Mouse (Mus musculus): Measurements from ENCODE around the gene Aqp3. TPM values are rescaled to one million over a fixed set of nuclear protein-coding genes. Genes with fewer than 3 reads are reported as not detected.

Aqp3 gene
- polyA plus RNA-seq, 1 experiment from 2014 or later: 12.8 TPM

GRCm38 (mm10) chr4:41133529-41134291, 35.7 kb upstream of the Aqp3 start:
- H3K27ac ChIP-seq (ENCODE audit: low read depth, low read length): no peak overlapping the region; the same call in 1 of the 2 replicates
- no peak overlapping the region; the same call in 1 of the 2 replicates for H3K9ac ChIP-seq (ENCODE audit: low read depth, low read length)
- no peak overlapping the region for H3K4me3 ChIP-seq (ENCODE audit: low read length)
- no peak overlapping the region for H3K4me2 ChIP-seq (replicated peaks; ENCODE audit: low read depth, low read length)
- WGBS: 67% methylated on average over 6 of the region's 6 CpGs
- H3K4me1 ChIP-seq (ENCODE audit: control insufficient read depth, insufficient read depth, low read length): peaks cover 17% of the 10 kb centered on the region
- peaks cover 4% of the 10 kb centered on the region; the same call in 1 of the 2 replicates for H3K36me3 ChIP-seq (ENCODE audit: control insufficient read depth, insufficient read depth, low read length)
- ATAC-seq (ENCODE audit: low FRiP score, low TSS enrichment): no peak
- no peaks in the 10 kb centered on the region for H3K9me3 ChIP-seq (ENCODE audit: control insufficient read depth, low read length)
- no peaks in the 10 kb centered on the region for H3K27me3 ChIP-seq (ENCODE audit: control insufficient read depth, insufficient read depth, low read length)

- Histone ChIP-seq H3K4me1 (ENCODE audit: control insufficient read depth, insufficient read depth, low read length) (peaks cover 11% of the 10 kb centered on the region; the same call in 1 of the 2 replicates), H3K27me3 (ENCODE audit: control insufficient read depth, insufficient read depth, low read length) (no peaks in the 10 kb centered on the region), H3K4me2 (replicated peaks; ENCODE audit: low read depth, low read length) (no peak overlapping the region), H3K4me3 (ENCODE audit: low read length) (no peak overlapping the region), H3K36me3 (ENCODE audit: control insufficient read depth, insufficient read depth, low read length) (no peaks in the 10 kb centered on the region), H3K27ac (ENCODE audit: low read depth, low read length) (no peak overlapping the region), H3K9ac (ENCODE audit: low read depth, low read length) (no peak overlapping the region), H3K9me3 (ENCODE audit: control insufficient read depth, low read length) (no peaks in the 10 kb centered on the region)
- ATAC-seq (ENCODE audit: low FRiP score, low TSS enrichment): no peak
- 84% methylated on average over 6 of the region's 6 CpGs for WGBS
Measured at GRCm38 (mm10) chr4:41132471-41132870, 34.5 kb upstream of the Aqp3 start.

DNA sequence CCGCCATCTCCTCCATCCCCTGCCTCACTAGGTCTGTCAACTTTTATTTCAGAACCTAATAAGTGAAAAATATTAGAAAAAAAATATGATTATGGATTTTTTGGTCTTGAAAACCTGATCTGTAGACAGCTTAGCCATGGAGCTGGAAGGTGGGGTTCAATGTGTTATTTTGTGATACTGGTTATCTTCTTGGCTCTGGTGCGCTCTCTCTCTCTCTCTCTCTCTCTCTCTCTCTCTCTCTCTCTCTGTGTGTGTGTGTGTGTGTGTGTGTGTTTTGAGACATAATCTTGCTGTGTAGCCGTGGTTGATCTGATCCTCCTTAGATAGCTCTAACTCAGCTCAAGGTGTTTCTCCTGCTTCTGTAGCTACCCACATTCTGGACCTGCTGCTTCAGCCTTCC, 31.9 kb upstream of the Aqp3 start:
- Histone ChIP-seq H3K4me2 (replicated peaks; ENCODE audit: low read depth, low read length) (no peak overlapping the region), H3K9ac (ENCODE audit: low read depth, low read length) (no peak overlapping the region), H3K27ac (ENCODE audit: low read depth, low read length) (no peak overlapping the region), H3K27me3 (ENCODE audit: control insufficient read depth, insufficient read depth, low read length) (no peaks in the 10 kb centered on the region), H3K4me3 (ENCODE audit: low read length) (no peak overlapping the region), H3K9me3 (ENCODE audit: control insufficient read depth, low read length) (no peaks in the 10 kb centered on the region), H3K4me1 (ENCODE audit: control insufficient read depth, insufficient read depth, low read length) (peaks cover 11% of the 10 kb centered on the region; the same call in 1 of the 2 replicates), H3K36me3 (ENCODE audit: control insufficient read depth, insufficient read depth, low read length) (no peaks in the 10 kb centered on the region)
- no peak for ATAC-seq (ENCODE audit: low FRiP score, low TSS enrichment)
- WGBS: 83% methylated on average over 3 of the region's 3 CpGs

GRCm38 (mm10) chr4:41129406-41129805, 31.4 kb upstream of the Aqp3 start:
- no peak overlapping the region for H3K4me2 ChIP-seq (replicated peaks; ENCODE audit: low read depth, low read length)
- H3K9ac ChIP-seq (ENCODE audit: low read depth, low read length): no peak overlapping the region
- peak; percentile 75 for ATAC-seq (ENCODE audit: low FRiP score, low TSS enrichment)
- H3K9me3 ChIP-seq (ENCODE audit: control insufficient read depth, low read length): no peaks in the 10 kb centered on the region
- H3K27me3 ChIP-seq (ENCODE audit: control insufficient read depth, insufficient read depth, low read length): no peaks in the 10 kb centered on the region
- WGBS: 7% methylated on average over 2 of the region's 2 CpGs
- H3K27ac ChIP-seq (ENCODE audit: low read depth, low read length): no peak overlapping the region
- H3K4me3 ChIP-seq (ENCODE audit: low read length): no peak overlapping the region
- peaks cover 8% of the 10 kb centered on the region; the same call in 1 of the 2 replicates for H3K4me1 ChIP-seq (ENCODE audit: control insufficient read depth, insufficient read depth, low read length)
- no peaks in the 10 kb centered on the region for H3K36me3 ChIP-seq (ENCODE audit: control insufficient read depth, insufficient read depth, low read length)

DNA sequence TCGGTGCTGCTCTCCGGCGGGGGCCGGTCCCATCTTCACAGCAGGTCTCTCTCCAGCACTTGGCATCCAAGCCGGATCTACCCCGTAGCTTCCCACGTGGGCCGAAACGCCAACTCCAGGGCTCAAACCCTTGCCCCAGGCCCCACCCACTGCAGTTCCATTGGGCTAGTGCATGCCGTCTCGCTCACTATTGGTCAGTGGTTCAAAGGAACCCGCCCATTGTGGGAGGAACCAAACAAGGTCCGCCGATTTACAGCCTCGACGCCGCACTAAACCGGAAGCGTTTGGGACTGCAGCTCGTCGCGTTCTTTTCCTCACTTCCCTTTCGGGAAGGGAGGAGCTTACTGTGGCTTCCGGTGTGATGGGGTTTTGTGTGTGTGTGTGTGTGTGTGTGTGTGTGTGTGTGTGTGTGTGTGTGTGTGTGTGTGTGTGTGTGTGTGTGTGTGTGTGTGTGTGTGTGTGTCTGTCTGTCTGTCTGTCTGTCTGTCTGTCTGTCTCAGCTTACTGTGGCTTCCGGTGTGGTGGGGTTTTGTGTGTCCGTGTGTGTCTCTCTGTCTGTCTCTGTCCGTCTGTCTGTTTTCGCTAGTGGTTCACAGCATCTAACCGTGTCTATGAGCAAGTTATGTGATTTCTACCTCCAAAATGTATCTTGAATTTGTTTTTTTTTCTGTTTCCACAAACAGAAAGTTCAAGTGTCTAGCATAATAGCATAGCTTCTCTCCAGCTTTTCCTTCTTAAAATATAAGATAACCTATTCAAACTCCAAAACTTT, 26.4 kb upstream of the Aqp3 start, which contains the start of gene Nol6:
Gene Nol6 (minus strand): TSS at position 276 of the 772 bp plus-strand sequence.
- Histone ChIP-seq H3K9ac (ENCODE audit: low read depth, low read length) (peak within 1 kb of the TSS; percentile 69), H3K27ac (ENCODE audit: low read depth, low read length) (no peak within 1 kb of the TSS), H3K36me3 (ENCODE audit: control insufficient read depth, insufficient read depth, low read length) (peaks cover 37% of the 10 kb centered on the region), H3K4me2 (replicated peaks; ENCODE audit: low read depth, low read length) (peak within 1 kb of the TSS; percentile 82), H3K4me3 (ENCODE audit: low read length) (peak within 1 kb of the TSS; percentile 80), H3K4me1 (ENCODE audit: control insufficient read depth, insufficient read depth, low read length) (peaks cover 8% of the 10 kb centered on the region; the same call in 1 of the 2 replicates), H3K27me3 (ENCODE audit: control insufficient read depth, insufficient read depth, low read length) (no peaks in the 10 kb centered on the region), H3K9me3 (ENCODE audit: control insufficient read depth, low read length) (no peaks in the 10 kb centered on the region)
- ATAC-seq (ENCODE audit: low FRiP score, low TSS enrichment): peak; percentile 100
- WGBS: 2% methylated on average over 29 of the region's 29 CpGs

- Histone ChIP-seq H3K36me3 (ENCODE audit: control insufficient read depth, insufficient read depth, low read length) (peaks cover 91% of the 10 kb centered on the region), H3K27ac (ENCODE audit: low read depth, low read length) (no peak overlapping the region), H3K4me3 (ENCODE audit: low read length) (no peak overlapping the region), H3K9me3 (ENCODE audit: control insufficient read depth, low read length) (no peaks in the 10 kb centered on the region), H3K4me1 (ENCODE audit: control insufficient read depth, insufficient read depth, low read length) (peaks cover 8% of the 10 kb centered on the region; the same call in 1 of the 2 replicates), H3K9ac (ENCODE audit: low read depth, low read length) (no peak overlapping the region), H3K27me3 (ENCODE audit: control insufficient read depth, insufficient read depth, low read length) (no peaks in the 10 kb centered on the region), H3K4me2 (replicated peaks; ENCODE audit: low read depth, low read length) (no peak overlapping the region)
- peak; percentile 33; the same call in 1 of the 2 replicates for ATAC-seq (ENCODE audit: low FRiP score, low TSS enrichment)
- 72% methylated on average over 11 of the region's 11 CpGs for WGBS
Measured at GRCm38 (mm10) chr4:41118706-41119292, 20.8 kb upstream of the Aqp3 start.

- 79% methylated on average over 3 of the region's 3 CpGs for WGBS
- H3K27me3 ChIP-seq (ENCODE audit: control insufficient read depth, insufficient read depth, low read length): no peaks in the 10 kb centered on the region
- no peaks in the 10 kb centered on the region for H3K4me1 ChIP-seq (ENCODE audit: control insufficient read depth, insufficient read depth, low read length)
- H3K36me3 ChIP-seq (ENCODE audit: control insufficient read depth, insufficient read depth, low read length): peaks cover 82% of the 10 kb centered on the region
- H3K9me3 ChIP-seq (ENCODE audit: control insufficient read depth, low read length): no peaks in the 10 kb centered on the region
- no peak for ATAC-seq (ENCODE audit: low FRiP score, low TSS enrichment)
- H3K27ac ChIP-seq (ENCODE audit: low read depth, low read length): no peak overlapping the region
- H3K4me3 ChIP-seq (ENCODE audit: low read length): no peak overlapping the region
- no peak overlapping the region for H3K9ac ChIP-seq (ENCODE audit: low read depth, low read length)
- no peak overlapping the region for H3K4me2 ChIP-seq (replicated peaks; ENCODE audit: low read depth, low read length)
Measured at GRCm38 (mm10) chr4:41116817-41117216, 18.8 kb upstream of the Aqp3 start.

DNA sequence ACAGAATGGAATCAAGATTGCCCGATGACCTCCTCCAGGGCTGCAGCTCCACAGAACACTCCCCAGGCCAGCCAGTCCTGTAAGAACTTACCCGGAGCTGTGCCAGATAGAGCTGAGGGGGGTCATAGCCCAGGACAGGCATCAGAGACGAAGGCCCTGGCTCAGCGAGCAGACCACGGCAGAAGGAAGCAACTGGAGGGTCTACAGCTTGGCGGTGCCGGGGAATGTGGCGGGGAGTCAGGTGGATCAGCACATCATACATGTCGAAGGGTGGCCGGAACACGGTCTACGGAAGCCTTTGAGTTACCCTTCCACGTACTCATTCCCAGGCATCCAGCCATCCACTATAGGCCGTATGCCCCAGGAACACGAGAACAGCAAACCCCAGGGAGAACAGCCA, 17.8 kb upstream of the Aqp3 start:
- Histone ChIP-seq H3K27ac (ENCODE audit: low read depth, low read length) (no peak overlapping the region), H3K36me3 (ENCODE audit: control insufficient read depth, insufficient read depth, low read length) (peaks cover 72% of the 10 kb centered on the region), H3K4me3 (ENCODE audit: low read length) (no peak overlapping the region), H3K9me3 (ENCODE audit: control insufficient read depth, low read length) (no peaks in the 10 kb centered on the region), H3K4me1 (ENCODE audit: control insufficient read depth, insufficient read depth, low read length) (no peaks in the 10 kb centered on the region), H3K4me2 (replicated peaks; ENCODE audit: low read depth, low read length) (no peak overlapping the region), H3K9ac (ENCODE audit: low read depth, low read length) (no peak overlapping the region), H3K27me3 (ENCODE audit: control insufficient read depth, insufficient read depth, low read length) (no peaks in the 10 kb centered on the region)
- WGBS: 93% methylated on average over 15 of the region's 15 CpGs
- ATAC-seq (ENCODE audit: low FRiP score, low TSS enrichment): no peak
